Mouse (Mus musculus) lung, embryonic 14.5 days (tissue): Measurements from ENCODE around the gene Rtn1. TPM values are rescaled to one million over a fixed set of nuclear protein-coding genes. Genes with fewer than 3 reads are reported as not detected.
"Not testable (repeated sequence)": the region's sequence is repeated elsewhere in the genome, so short reads cannot be mapped to it uniquely, and the experiment has no call there.

Experiments
- ATAC-seq: fragments of 200-750 bp; cut with Nextera tagmentation; 2 replicates; pipeline ENCODE4 v1.8.0; 2017; ENCODE audit warnings: mild to moderate bottlenecking, moderate TSS enrichment, moderate library complexity; ENCODE audit not compliant: insufficient read depth
- DNase-seq: peaks from one replicate; pipeline ENCODE4 v3.0.0-alpha.2; 2015
- H3K27ac ChIP-seq: fragments of 300-500 bp; sonication (generic); 2 replicates; pipeline ENCODE4 v1.5.1; 2014; ENCODE audit warnings: low read depth, mild to moderate bottlenecking, moderate library complexity
- H3K27me3 ChIP-seq: fragments of 300-500 bp; sonication (generic); 2 replicates; pipeline ENCODE4 v1.6.1; 2014; ENCODE audit warnings: low read length, control low read depth; ENCODE audit not compliant: insufficient read depth
- H3K36me3 ChIP-seq: fragments of 300-500 bp; sonication (generic); 2 replicates; pipeline ENCODE4 v1.6.1; 2014; ENCODE audit warnings: control low read depth; ENCODE audit not compliant: insufficient read depth
- H3K4me1 ChIP-seq: fragments of 300-500 bp; sonication (generic); 2 replicates; pipeline ENCODE4 v1.6.1; 2014; ENCODE audit warnings: antibody characterized with exemption, control low read depth; ENCODE audit not compliant: insufficient read depth
- H3K4me2 ChIP-seq: fragments of 300-500 bp; sonication (generic); 2 replicates; pipeline ENCODE4 v1.6.1; 2014; ENCODE audit warnings: mild to moderate bottlenecking
- H3K4me3 ChIP-seq: fragments of 300-500 bp; sonication (generic); 2 replicates; pipeline ENCODE4 v1.5.1; 2014; ENCODE audit warnings: low read depth, low read length
- H3K9ac ChIP-seq: fragments of 300-500 bp; sonication (generic); 2 replicates; pipeline ENCODE4 v1.6.1; 2014
- H3K9me3 ChIP-seq: fragments of 300-500 bp; sonication (generic); 2 replicates; pipeline ENCODE4 v1.6.1; 2016; ENCODE audit warnings: low read depth, low read length, control low read depth
- CTCF ChIP-seq: IDR thresholded peaks from 2 replicates; pipeline ENCODE4 v1.5.1; 2016; ENCODE audit warnings: antibody characterized with exemption, low read depth
- WGBS: fragments of 180-500 bp; shearing (Covaris S2); extraction: QIAGEN DNeasy Blood & Tissue Kit; methylation state at CpG from one replicate; pipeline ENCODE4 v1.1.7; 2014; 5-methylcytosine and 5-hydroxymethylcytosine counted together
- polyA plus RNA-seq: library from polyadenylated mRNA; unstranded; fragments of >200 nt; fragmentation: Nextera tagmentation; extraction: Ambion mirVana; gene quantifications from 2 replicates; pipeline ENCODE4 v1.2.1, GENCODE M21; 2014

Gene Rtn1
- polyA plus RNA-seq, 1 experiment from 2014 or later = 9.4 TPM

DNA sequence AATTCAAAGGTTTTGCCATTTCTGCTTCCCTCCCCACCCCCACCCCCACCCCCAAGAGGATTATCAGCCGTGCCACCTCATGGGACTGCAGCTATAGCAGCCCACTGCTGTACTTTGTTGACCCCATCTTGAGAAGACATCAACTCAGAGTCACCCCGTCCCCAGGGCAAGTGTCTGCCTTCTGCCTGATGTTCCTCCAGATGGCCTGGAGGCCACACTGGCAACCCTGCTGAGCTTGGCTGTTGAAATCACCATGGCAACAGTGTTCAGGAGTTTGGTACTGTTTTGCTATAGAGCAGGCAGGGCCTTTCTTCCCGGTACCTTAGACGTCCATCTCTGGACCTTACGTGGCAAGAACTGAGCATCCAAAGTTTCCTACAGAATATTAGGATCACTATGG, 103.9 kb downstream of the Rtn1 start:
- DNase-seq = no peak
- 47% methylated on average over 5 of the region's 5 CpGs for WGBS

DNA sequence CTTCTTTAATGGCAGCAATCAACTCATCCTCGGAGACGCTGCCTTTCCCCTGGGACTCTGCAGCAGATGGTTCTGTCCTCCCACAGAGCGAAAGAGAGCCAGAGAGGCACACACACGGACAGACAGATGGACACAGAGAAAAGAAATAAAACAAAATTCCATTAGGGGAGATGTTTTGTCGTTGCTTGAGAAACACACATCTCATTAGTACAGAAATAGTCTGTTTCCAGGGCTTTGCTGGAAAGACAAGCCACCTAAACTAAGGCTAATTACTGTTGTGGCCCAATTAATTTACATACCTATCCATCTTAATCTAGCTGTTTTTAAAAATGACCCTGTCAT, 104.5 kb downstream of the Rtn1 start:
- no peak overlapping the region for H3K4me3 ChIP-seq
- no peak overlapping the region for H3K27ac ChIP-seq
- H3K36me3 ChIP-seq = no peaks in the 10 kb centered on the region
- TF ChIP-seq CTCF = no peak
- WGBS = 73% methylated on average over 5 of the region's 5 CpGs
- H3K9ac ChIP-seq = no peak overlapping the region
- no peaks in the 10 kb centered on the region for H3K9me3 ChIP-seq
- H3K27me3 ChIP-seq = no peaks in the 10 kb centered on the region
- ATAC-seq = no peak
- DNase-seq = no peak
- H3K4me1 ChIP-seq = no peaks in the 10 kb centered on the region
- H3K4me2 ChIP-seq = no peak overlapping the region

More for the DNA sequence above, 103.9 kb downstream of the Rtn1 start:
- no peak for TF ChIP-seq CTCF
- Histone ChIP-seq H3K27me3 (no peaks in the 10 kb centered on the region), H3K27ac (no peak overlapping the region), H3K4me3 (no peak overlapping the region), H3K36me3 (no peaks in the 10 kb centered on the region), H3K4me2 (no peak overlapping the region), H3K9ac (no peak overlapping the region), H3K4me1 (no peaks in the 10 kb centered on the region), H3K9me3 (no peaks in the 10 kb centered on the region)
- ATAC-seq = no peak

DNA sequence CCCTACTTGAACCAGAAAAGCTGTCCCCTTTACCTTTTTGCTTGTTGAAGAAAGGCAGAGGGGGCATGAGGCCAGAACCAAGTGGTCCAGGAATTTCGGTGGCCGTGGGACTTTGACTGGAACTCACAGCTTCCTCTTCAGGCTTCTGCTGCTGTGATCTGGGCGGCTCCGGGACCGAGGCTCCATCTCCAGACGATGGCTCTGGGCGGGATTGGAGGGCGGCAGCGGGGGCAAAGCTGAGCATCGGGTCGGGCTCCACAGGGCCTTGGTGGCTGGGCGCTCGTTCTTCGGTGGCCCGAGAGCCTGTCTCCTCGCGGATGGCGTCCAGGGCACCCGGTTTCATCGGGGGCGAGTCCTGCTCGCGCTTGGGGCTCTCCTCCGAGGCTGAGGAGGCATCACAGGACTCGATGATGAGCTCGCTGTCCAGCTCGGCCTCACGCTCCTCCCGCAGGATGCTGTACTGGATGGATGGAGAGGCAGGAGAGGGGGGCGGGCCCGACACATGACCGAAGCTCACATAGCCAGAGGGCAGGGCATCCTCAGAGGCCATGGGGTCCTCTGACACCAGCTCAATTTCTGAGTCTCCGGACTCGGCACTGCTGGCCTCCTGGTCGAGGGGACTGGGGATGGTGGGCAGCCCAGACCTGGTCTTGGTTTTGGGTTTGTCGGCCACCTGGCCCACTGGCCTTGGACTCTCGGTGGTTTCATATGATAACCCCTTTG, 105.1 kb downstream of the Rtn1 start:
- no peak for ATAC-seq
- Histone ChIP-seq H3K4me1 (no peaks in the 10 kb centered on the region), H3K36me3 (no peaks in the 10 kb centered on the region), H3K4me3 (no peak overlapping the region), H3K9me3 (no peaks in the 10 kb centered on the region), H3K27ac (no peak overlapping the region), H3K9ac (no peak overlapping the region), H3K27me3 (no peaks in the 10 kb centered on the region), H3K4me2 (no peak overlapping the region)
- DNase-seq = no peak
- no peak for TF ChIP-seq CTCF
- 68% methylated on average over 37 of the region's 37 CpGs for WGBS

DNA sequence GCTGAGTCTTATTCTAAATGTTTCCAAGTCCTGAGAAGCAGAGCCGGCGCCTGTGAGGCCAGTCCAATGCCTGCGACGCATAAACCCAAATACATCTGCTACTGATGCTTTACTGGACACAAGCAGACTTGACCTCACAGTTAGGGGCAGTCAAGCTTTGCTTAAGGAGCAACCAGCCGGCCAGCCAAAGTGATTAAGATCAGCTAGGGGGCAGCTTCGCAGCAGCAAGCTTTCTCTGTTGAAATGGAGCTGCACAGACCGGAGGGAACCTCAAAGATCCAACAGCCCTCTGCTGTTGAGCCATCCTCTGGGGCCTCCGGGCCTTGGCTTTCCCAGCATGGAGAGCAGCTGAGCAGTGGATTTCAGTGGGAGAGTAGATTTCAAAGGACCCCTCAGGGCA, 107.4 kb downstream of the Rtn1 start:
- H3K4me2 ChIP-seq = no peak overlapping the region
- H3K4me3 ChIP-seq = no peak overlapping the region
- H3K4me1 ChIP-seq = no peaks in the 10 kb centered on the region
- no peaks in the 10 kb centered on the region for H3K36me3 ChIP-seq
- 49% methylated on average over 8 of the region's 8 CpGs for WGBS
- no peak overlapping the region for H3K9ac ChIP-seq
- DNase-seq = peak; percentile 18
- no peaks in the 10 kb centered on the region for H3K9me3 ChIP-seq
- H3K27me3 ChIP-seq = no peaks in the 10 kb centered on the region
- no peak overlapping the region for H3K27ac ChIP-seq
- TF ChIP-seq CTCF = no peak
- no peak for ATAC-seq

DNA sequence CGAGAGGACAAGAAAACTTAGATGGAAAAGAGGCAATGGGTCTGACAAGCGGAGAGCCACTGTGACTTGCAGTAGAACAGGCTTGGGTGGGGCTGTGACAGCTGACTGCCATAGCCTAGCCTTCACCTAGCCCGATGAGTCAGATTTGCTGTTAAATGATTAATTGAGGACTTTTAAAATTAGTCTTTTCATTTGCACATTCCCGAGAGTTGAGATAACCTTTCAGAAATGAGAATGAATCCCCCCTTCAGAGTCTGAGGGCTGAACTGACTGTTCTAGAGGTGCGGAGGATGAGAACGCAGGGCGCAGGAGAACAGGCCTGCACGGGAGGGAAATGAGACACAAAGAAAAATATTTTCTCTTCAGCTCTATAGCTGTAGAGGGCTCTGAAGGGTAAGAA, 107.9 kb downstream of the Rtn1 start:
- no peak for TF ChIP-seq CTCF
- Histone ChIP-seq H3K9me3 (no peaks in the 10 kb centered on the region), H3K4me3 (no peak overlapping the region), H3K9ac (no peak overlapping the region), H3K4me2 (no peak overlapping the region), H3K27ac (no peak overlapping the region), H3K27me3 (no peaks in the 10 kb centered on the region), H3K36me3 (no peaks in the 10 kb centered on the region), H3K4me1 (no peaks in the 10 kb centered on the region)
- DNase-seq (no peak), ATAC-seq (no peak)
- WGBS = 56% methylated on average over 8 of the region's 8 CpGs

DNA sequence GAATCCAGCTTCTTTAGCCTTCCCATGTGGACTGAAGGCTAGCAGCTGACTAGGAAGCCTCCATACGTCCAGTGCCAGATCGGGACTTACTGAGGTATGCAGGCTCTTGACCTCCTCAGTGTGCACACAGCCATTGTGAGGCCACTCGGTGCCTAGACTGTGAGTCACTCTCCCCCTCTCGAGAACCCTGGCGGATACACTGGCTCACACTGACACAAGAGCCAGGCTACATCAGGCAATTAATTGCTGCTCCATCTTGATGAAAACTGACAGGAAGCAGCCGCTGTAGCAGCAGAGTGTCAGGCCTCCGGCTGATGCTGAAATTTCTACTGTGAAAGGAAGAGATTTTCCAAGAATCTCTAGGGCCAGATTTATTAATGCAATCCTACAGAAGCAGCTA, 110.6 kb downstream of the Rtn1 start:
- Histone ChIP-seq H3K27ac (no peak overlapping the region), H3K4me2 (no peak overlapping the region), H3K9me3 (peaks cover 1% of the 10 kb centered on the region; the same call in 1 of the 2 replicates), H3K9ac (no peak overlapping the region), H3K27me3 (no peaks in the 10 kb centered on the region), H3K4me1 (no peaks in the 10 kb centered on the region), H3K4me3 (no peak overlapping the region), H3K36me3 (no peaks in the 10 kb centered on the region)
- TF ChIP-seq CTCF = no peak
- DNase-seq (peak; percentile 22), ATAC-seq (no peak)
- WGBS = 21% methylated on average over 7 of the region's 7 CpGs

DNA sequence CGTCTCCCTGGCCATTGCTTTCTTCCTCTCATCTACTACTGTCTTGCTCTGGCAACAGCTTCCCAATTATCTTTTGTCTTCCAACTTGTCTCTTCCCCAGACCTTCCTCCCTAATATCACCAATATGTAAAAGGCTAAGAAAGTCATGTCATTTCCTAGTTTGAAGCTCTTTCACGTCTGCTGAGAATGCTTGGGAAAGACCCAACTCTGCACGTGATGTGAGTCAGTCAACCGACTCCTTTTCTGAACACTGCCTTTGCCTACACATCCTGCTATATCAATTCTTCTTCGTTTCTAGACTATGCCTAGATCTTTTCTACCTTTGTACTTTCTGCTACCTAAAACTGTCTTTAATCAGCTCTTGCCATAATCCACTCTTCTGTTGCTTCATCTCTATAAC, 112.3 kb downstream of the Rtn1 start:
- H3K4me2 ChIP-seq = no peak overlapping the region
- H3K9ac ChIP-seq = no peak overlapping the region
- H3K27ac ChIP-seq = no peak overlapping the region
- no peak for TF ChIP-seq CTCF
- H3K9me3 ChIP-seq = peaks cover 5% of the 10 kb centered on the region; the same call in 1 of the 2 replicates
- ATAC-seq (no peak), DNase-seq (no peak)
- no peaks in the 10 kb centered on the region for H3K27me3 ChIP-seq
- H3K4me1 ChIP-seq = no peaks in the 10 kb centered on the region
- H3K36me3 ChIP-seq = no peaks in the 10 kb centered on the region
- 86% methylated on average over 5 of the region's 5 CpGs for WGBS
- H3K4me3 ChIP-seq = no peak overlapping the region

DNA sequence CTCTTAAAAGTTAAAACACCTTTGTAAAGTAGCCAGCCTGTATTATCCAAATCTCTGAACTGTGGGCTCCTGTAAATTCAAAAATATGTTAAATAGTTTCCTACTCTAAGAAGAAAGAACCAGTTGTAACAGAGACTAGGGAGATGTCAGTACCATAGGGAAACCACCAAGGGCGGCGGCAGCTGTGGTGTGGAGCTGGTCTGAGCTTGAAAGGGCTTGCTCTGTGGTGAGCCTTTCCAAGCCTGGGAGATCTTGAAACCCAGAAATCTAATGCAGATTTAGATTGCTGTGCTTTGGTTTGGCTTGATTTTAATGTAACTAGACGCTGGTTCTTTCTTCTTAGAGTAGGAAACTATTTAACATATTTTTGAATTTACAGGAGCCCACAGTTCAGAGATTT, 115.7 kb downstream of the Rtn1 start:
- not testable (repeated sequence) for H3K9me3 ChIP-seq, H3K4me2 ChIP-seq, H3K4me3 ChIP-seq, H3K27me3 ChIP-seq, H3K36me3 ChIP-seq, H3K9ac ChIP-seq, DNase-seq, H3K4me1 ChIP-seq, ATAC-seq, H3K27ac ChIP-seq
- 89% methylated on average over 3 of the region's 3 CpGs for whole genome bisulfite sequencing
